Mouse (Mus musculus) embryonic stem cell, embryonic (primary cell): ENCODE data around the gene Top3b.

Experiments used
- CTCF ChIA-PET, 4 experiments: fragments of 300-600 bp in 2 of 4; fragments of 350-600 bp in 2 of 4; sonication (Branson Sonifier 250); formaldehyde crosslinking; loops; one replicate each; lab custom pipeline; 2022; ENCODE audit warnings: inconsistent platforms in 2 of 4; lab: Charles Lee
- POLR2A ChIA-PET, 4 experiments: fragments of 300-600 bp in 2 of 4; fragments of 350-600 bp in 2 of 4; sonication (Branson Sonifier 250); formaldehyde crosslinking; loops; one replicate each; lab custom pipeline; 2022; ENCODE audit warnings: antibody characterized with exemption in 4 of 4, inconsistent platforms in 1 of 4; lab: Charles Lee

Gene Top3b

DNA sequence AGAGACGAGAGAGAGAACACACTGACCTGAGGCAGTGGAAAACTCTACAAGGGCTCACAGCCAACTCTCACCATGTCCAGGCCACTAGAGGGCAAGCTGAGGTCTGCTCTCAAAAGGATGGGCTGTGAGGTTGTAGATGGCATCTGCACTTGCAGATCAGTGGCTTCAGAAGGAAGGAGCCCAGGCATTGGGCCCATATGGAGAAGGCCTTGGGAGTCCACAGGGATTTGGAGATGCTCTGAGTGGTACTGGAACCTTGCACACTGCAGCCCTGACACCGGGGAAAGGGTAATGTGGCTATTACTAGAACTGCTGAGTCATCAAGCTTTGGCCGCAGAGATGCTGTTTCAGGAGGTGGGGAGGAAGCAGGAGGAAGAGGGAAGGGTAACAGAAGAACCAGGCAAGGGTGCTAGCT lies 50.5 kb downstream of the Top3b start:
- POLR2A ChIA-PET = interaction anchor here in 3 of 4 experiments (0.6 to 4.2 kb wide), 20 partner anchors 9 to 762 kb away, joined by 3 to 18 read pairs (median 5); partner anchors contain the start of gene Mapk1 (in 2 of the 3)
- CTCF ChIA-PET = interaction anchor here in 3 of 4 experiments (0.5 to 2.1 kb wide), 10 partner anchors 9 to 680 kb away, joined by 3 to 14 read pairs (median 4); partner anchors contain the start of gene Ppm1f (in 1 of the 3)

DNA sequence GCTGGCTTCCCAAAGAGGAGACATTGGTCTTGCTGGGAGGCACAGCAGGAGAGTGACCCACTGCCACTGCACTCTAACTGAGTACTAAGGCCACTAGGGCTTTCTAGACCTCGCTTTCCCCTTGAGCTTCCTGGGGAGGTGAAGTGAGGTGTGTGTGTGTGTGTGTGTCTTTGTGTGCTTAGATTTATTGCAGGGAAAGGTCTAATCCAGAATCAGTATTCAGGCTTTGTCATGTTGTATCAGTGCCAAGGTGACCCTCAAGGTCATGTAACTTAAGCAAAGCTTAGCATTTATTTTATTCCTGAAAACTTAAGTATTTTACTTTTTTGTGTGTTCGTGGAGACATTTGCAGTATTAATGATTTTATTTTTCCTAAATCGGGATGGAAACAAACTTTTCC lies 53.9 kb downstream of the Top3b start:
- CTCF ChIA-PET = no interaction called here

GRCm38 (mm10) chr16:16926536-16926935 lies 56.0 kb downstream of the Top3b start:
- ChIA-PET CTCF (interaction anchor here in 2 of 4 experiments (1.0 kb wide), 2 partner anchors 15 kb away, joined by 3 to 4 read pairs; no protein-coding TSS in a partner anchor), POLR2A (interaction anchor here in 2 of 4 experiments (0.6 to 1.8 kb wide), 5 partner anchors 10 to 174 kb away, joined by 3 to 4 read pairs (median 3); partner anchors contain the start of genes Mapk1 (in 1 of the 2), Top3b (in 1 of the 2) and Vpreb1 (in 1 of the 2))

More for the DNA sequence above, 53.9 kb downstream of the Top3b start:
- POLR2A ChIA-PET = interaction anchor here in 2 of 4 experiments (1.0 to 1.8 kb wide), 5 partner anchors 10 to 68 kb away, joined by 3 to 4 read pairs (median 3); partner anchors contain the start of gene Ppm1f (in 1 of the 2)

GRCm38 (mm10) chr16:16928908-16929307 lies 58.4 kb downstream of the Top3b start:
- POLR2A ChIA-PET = interaction anchor here in 3 of 4 experiments (0.6 to 2.3 kb wide), 11 partner anchors 13 to 156 kb away, joined by 3 to 8 read pairs (median 4); partner anchors contain the start of gene Ppm1f (in 1 of the 3)

DNA sequence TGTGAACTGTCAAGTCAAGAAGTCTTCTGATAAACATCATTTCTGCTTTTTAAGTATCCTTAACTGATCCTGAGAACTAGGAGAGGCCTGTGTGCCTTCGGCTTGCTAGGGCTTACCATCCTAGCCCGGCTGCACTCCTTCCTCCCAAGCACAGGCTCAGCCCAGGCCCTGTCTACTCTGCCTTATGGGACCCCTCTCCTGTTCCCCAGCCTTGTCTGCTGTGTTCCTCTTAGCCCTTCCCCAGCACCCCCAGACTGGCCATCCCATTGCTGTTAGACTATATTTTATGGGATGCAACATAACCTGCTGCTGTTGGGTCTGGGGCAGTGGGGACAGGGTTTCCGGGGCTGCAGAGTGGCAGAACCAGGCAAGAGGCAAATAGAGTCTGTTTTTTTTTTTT lies 59.8 kb downstream of the Top3b start:
- CTCF ChIA-PET = no interaction called here

More at GRCm38 (mm10) chr16:16928908-16929307, 58.4 kb downstream of the Top3b start:
- CTCF ChIA-PET = interaction anchor here in 1 of 4 experiments (0.6 kb wide), 1 partner anchor 141 kb away, joined by 4 read pairs; no protein-coding TSS in a partner anchor

GRCm38 (mm10) chr16:16930810-16931296 lies 60.3 kb downstream of the Top3b start:
- ChIA-PET POLR2A (interaction anchor here in 2 of 4 experiments (0.8 to 2.2 kb wide), 7 partner anchors 9 to 52 kb away, joined by 3 to 13 read pairs (median 4); no protein-coding TSS in a partner anchor), CTCF (interaction anchor here in 2 of 4 experiments (1.0 to 1.4 kb wide), 3 partner anchors 10 to 19 kb away, joined by 3 to 4 read pairs (median 3); no protein-coding TSS in a partner anchor)

More for the DNA sequence above, 59.8 kb downstream of the Top3b start:
- POLR2A ChIA-PET = interaction anchor here in 1 of 4 experiments (0.8 to 1.6 kb wide), 2 partner anchors 10 to 14 kb away, joined by 3 to 8 read pairs; no protein-coding TSS in a partner anchor

DNA sequence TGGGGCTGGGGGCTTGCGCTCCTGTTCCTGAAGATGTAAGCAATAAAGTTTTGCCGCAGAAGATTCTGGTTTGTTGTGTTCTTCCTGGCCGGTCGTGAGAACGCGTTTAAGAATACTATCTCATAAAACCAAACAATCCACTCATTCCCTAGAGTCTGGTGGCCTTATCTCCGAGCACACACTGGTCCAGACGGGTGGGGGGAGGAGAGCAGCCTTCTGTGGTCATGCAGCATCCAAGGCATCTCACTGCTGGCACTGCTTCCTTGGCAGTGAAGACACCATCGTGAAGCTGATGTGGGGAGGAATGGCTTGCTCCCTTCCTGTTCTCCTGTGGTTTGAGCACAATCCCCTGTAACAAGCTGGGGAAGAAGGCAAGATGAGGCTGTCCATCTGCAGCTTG lies 69.0 kb downstream of the Top3b start:
- ChIA-PET CTCF (no interaction called here), POLR2A (interaction anchor here in 1 of 4 experiments (1.7 kb wide), 1 partner anchor 43 kb away, joined by 3 read pairs; no protein-coding TSS in a partner anchor)

DNA sequence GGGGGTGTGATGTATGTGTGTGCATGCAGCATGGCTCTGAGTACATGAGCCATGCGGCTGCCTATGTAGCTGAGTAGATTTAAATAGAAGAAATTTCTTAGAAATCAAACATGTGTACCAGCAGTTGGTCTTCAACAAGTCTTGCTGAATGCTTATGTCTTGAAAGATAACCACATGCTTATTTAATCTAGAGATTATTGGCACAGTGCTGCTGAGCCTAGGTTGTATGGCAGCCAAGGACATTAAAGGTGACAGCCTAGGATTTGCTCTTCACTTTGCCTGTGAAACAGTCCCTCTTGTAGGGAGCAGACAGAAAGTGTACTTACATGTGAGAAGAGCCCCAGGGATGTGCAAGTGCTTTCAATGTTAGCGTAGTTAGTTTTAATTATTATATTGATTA lies 70.5 kb downstream of the Top3b start:
- ChIA-PET CTCF (interaction anchor here in 1 of 4 experiments (1.4 kb wide), 1 partner anchor 21 kb away, joined by 3 read pairs; no protein-coding TSS in a partner anchor), POLR2A (interaction anchor here in 2 of 4 experiments (1.3 to 1.7 kb wide), 6 partner anchors 8 to 41 kb away, joined by 3 to 7 read pairs (median 4); no protein-coding TSS in a partner anchor)
